Mouse (Mus musculus): Measurements from ENCODE around the gene Krtap1-5. TPM values are rescaled to one million over a fixed set of nuclear protein-coding genes. Genes with fewer than 3 reads are reported as not detected.

Gene Krtap1-5
- not detected for total RNA-seq (2023)

DNA sequence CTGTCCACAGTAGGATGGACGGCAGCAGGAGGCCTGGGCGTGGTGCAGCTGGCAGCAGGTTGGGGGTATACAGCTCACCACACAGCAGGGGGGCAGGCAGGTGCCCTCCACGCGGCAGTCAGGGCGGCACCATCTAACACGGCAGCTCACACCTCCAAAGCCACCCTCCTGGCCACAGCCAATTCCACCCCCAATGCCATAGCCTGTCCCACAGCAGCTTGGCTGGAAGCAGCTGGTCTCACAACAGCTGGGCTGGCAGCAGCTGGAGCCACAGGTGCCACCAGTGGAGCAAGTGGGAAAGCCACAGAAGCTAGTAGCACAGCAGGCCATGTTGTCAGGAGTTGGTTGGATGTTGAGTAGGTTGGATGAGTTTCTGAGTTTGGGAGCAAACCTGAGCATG, at the start of gene Krtap1-5:
Krtap1-5 (minus strand) TSS at position 381 of the 400 bp plus-strand sequence.

DNA sequence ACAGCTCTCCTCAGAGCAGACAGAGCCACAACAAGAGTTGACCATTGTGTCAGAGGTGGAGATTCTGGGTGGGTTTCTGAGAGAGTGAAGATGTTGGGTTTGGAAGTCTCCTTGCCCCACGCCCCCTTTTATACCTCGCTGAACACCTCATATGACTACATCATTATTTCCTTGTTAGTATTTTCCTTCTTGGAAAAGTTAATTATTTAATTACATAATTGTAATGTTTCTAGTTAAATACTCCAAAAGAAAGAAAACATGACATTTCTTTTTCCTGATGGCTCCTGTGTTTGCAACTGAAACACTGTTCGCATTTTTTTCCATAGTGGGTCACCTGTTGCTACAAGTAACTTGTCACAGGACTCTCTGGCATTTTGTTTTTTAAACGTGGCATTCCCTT, 47.3 kb upstream of the Krtap1-5 start, which contains the start of gene Krtap4-1:
Krtap4-1 (minus strand) TSS at position 101 of the 400 bp plus-strand sequence.

DNA sequence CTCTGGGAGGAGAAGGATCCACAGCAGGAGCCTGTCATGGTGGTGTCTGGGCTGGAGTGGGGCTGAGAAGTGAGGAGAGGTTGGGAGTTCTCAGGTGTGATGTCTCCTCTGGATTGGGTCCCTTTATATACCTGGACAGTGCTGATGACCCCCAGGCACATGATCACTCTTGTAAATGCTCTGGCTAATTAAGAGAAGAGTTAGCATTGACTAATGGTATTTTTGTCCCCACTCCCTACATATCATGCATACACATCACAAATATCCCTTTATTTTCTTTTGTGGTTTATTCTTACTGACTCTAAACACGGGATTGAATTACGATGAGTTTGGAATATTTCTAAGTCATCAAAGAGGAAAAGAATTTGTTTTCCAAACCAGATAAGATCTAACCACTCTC, 39.5 kb upstream of the Krtap1-5 start, which contains the start of gene Gm11562:
Gm11562 (minus strand) TSS at position 101 of the 400 bp plus-strand sequence.

DNA sequence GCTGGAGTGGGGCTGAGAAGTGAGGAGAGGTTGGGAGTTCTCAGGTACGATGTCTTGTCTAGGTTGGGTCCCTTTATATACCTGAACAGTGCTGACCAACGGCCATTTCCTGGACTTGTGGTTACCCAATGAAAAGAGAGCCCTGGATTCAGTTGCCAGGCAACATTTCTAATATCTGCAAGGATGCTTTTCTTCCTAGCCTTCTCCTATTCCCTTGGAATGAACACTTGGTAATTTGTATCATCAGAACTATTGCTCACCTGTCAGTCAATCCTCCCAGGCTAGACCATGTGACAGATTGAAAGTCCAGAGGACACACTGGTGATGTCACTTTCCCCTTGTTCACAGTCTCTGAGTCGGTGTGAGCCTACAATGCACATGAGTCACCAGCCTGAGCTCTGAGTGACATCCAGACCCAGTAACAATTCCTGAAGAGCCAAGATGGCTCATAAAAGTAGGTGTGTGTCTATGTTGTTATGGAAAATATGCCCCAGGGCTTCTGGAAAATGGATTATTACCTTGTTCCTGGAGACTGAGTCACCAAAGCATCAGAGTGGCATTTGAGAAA, 34.1 kb upstream of the Krtap1-5 start, which contains the start of gene Krtap2-4:
Krtap2-4 (minus strand) TSS at position 51 of the 568 bp plus-strand sequence.

DNA sequence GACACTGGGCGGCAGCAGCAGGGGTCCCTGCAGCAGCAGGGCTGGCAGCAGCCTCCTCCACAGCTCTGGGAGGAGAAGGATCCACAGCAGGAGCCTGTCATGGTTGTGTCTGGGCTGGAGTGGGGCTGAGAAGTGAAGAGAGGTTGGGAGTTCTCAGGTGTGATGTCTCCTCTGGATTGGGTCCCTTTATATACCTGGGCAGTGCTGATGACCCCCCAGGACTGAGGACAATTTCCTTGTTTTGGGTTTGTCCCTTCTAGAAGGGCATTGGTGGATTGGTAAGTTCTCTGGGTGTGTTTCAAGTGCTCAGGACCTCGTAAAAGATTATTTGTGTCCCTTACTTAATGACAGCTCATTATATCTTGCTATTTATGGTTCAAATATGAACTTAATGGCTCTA, 29.3 kb upstream of the Krtap1-5 start, which contains the start of gene Gm11937:
Gm11937 (minus strand) TSS at position 101 of the 400 bp plus-strand sequence.

DNA sequence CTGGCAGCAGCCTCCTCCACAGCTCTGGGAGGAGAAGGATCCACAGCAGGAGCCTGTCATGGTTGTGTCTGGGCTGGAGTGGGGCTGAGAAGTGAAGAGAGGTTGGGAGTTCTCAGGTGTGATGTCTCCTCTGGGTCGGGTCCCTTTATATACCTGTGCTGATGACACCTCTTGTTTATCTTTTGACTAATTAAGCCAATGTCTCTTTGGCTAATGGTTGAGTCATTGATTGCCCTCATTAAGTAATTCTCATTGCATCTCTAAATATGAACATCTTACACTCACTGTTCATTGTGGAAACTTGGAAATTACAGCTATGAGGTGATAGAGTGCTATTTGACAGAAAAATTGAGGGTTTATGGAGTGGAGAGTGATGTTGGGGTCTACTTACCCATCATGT, 22.4 kb upstream of the Krtap1-5 start, which contains the start of gene Gm11938:
Gm11938 (minus strand) TSS at position 101 of the 400 bp plus-strand sequence.

GRCm38 (mm10) chr11:99597742-99598141, 16.9 kb upstream of the Krtap1-5 start, which contains the start of gene Krtap9-3:
Gene Krtap9-3, minus strand, starts transcription at chr11:99598105.

DNA sequence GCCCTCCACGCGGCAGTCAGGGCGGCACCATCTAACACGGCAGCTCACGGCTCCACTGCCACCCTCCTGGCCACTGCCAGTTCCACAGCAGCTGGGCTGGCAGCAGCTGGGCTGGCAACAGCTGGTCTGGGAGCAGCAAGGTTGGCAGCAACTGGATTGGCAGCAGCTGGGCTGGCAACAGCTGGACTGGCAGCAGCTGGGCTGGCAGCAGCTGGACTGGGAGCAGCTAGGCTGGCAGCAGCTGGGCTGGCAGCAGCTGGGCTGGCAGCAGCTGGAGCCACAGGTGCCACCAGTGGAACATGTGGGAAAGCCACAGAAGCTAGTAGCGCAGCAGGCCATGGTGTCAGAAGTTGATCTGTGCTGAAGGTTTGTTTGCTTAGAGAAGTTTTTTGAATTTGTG, 10.2 kb upstream of the Krtap1-5 start, which contains the start of gene Krtap1-3:
Krtap1-3 (minus strand) TSS at position 359 of the 400 bp plus-strand sequence.

DNA sequence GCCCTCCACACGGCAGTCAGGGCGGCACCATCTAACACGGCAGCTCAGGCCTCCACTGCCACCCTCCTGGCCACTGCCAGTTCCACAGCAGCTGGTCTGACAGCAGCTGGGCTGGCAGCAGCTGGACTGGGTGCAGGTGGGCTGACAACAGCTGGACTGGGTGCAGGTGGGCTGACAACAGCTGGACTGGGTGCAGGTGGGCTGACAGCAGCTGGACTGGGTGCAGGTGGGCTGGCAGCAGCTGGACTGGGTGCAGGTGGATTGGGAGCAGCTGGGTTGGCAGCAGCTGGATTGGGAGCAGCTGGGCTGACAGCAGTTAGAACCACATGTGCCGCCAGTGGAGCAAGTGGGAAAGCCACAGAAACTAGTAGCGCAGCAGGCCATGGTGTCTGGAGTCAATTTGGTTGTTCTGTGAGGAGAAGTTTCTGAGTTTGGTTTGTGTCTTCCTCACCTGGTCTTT, 2.5 kb upstream of the Krtap1-5 start, which contains the start of gene Krtap1-4:
Krtap1-4 (minus strand) TSS at position 410 of the 460 bp plus-strand sequence.

DNA sequence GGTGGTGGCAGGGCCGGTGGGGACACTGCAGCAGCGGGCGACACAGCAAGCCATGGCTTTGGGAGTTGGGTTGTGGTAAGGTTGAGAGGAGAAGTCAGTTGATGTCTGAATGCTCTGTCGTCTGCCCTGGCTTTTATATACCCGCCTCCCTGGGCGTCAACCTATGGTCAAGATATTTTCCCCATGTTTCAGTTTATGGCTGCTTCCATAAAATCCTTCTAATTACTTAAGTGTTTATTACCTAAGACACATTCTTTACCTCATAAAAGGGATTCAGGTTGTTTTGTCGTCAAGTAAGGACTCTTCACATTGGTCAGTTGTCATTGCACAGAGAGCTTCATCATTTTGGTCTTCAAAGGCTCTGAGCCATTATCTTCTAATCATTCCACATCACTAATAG, 14.3 kb downstream of the Krtap1-5 start, which contains the start of gene Krtap3-1:
Krtap3-1 (minus strand) TSS at position 101 of the 400 bp plus-strand sequence.

DNA sequence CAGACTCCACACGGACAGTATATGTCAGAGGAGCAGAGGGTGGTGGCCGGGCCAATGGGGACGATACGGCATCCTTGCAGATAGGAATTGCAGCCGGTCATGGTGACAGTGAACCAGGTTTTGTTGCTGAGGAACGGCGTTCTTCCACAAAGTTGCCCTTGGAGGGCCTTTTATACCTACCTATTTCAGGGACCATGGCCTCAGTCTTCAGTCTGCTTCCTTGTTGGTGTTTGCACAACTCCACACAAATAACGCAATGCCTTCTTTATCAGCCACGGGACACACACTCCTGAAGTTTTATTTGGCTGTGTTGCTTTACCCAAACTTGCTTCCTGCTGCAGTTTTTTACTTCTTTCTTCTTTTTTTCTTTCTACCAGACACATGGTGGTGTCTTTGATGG, 21.4 kb downstream of the Krtap1-5 start, which contains the start of gene Gm11939:
Gm11939 (minus strand) TSS at position 101 of the 400 bp plus-strand sequence.

GRCm38 (mm10) chr11:99556753-99557152, 24.1 kb downstream of the Krtap1-5 start, which contains the start of gene Krtap3-2:
Gene Krtap3-2, minus strand, starts transcription at chr11:99556853.

DNA sequence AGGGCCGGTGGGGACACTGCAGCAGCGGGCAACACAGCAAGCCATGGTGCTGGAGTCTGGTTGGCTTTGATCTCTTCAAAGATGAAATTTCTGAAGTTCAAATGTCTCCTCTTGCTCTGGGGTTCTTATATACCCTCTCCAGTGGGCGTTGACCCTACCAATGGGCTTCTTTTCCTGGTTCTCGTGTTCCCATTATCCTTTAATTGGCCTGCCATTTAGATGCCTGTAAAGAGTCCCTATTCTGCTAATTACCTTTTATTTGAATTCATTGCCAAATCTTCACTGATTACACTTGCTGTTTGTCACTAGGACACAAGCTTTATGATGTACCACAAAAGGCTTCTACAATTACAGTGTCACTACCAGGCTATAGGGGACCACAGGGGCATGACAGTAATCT, 30.1 kb downstream of the Krtap1-5 start, which contains the start of gene Krtap3-3:
Krtap3-3 (minus strand) TSS at position 101 of the 400 bp plus-strand sequence.

Other genes starting within 250 kb of the Krtap1-5 start
- gene Krt26, start 243.1 kb downstream of the Krtap1-5 start, total RNA-seq (2023): not detected
- not detected for gene Krt27, start 229.9 kb downstream of the Krtap1-5 start, total RNA-seq (2023)
- gene Krt28, start 206.1 kb downstream of the Krtap1-5 start, total RNA-seq (2023): not detected
- 1 to 10 TPM; 1.5 to 3.2 TPM for gene Krt10, start 191.7 kb downstream of the Krtap1-5 start, total RNA-seq (2023)
- gene Krt12, start 158.8 kb downstream of the Krtap1-5 start, total RNA-seq (2023): not detected
- not detected for gene Krt20, start 142.9 kb downstream of the Krtap1-5 start, total RNA-seq (2023)
- not detected for gene Krt23, start 87.9 kb downstream of the Krtap1-5 start, total RNA-seq (2023)
- gene Krt39, start 59.7 kb downstream of the Krtap1-5 start, total RNA-seq (2023): not detected
- gene Krt40, start 37.9 kb downstream of the Krtap1-5 start, total RNA-seq (2023): not detected
- gene Krtap3-3, start 30.2 kb downstream of the Krtap1-5 start, total RNA-seq (2023): not detected
- gene Krtap3-2, start 24.2 kb downstream of the Krtap1-5 start, total RNA-seq (2023): not detected
- not detected for gene Gm11939, start 21.6 kb downstream of the Krtap1-5 start, total RNA-seq (2023)
- gene Krtap3-1, start 14.4 kb downstream of the Krtap1-5 start, total RNA-seq (2023): not detected
- not detected for gene Krtap1-4, start 2.6 kb upstream of the Krtap1-5 start, total RNA-seq (2023)
- not detected for gene Krtap1-3, start 10.3 kb upstream of the Krtap1-5 start, total RNA-seq (2023)
- not detected for gene Krtap9-3, start 17.1 kb upstream of the Krtap1-5 start, total RNA-seq (2023)
- gene Gm11938, start 22.3 kb upstream of the Krtap1-5 start, total RNA-seq (2023): not detected
- gene Gm11937, start 29.2 kb upstream of the Krtap1-5 start, total RNA-seq (2023): not detected
- gene Krtap2-4, start 33.8 kb upstream of the Krtap1-5 start, total RNA-seq (2023): not detected
- gene Gm11562, start 39.4 kb upstream of the Krtap1-5 start, total RNA-seq (2023): not detected
- not detected for gene Krtap4-1, start 47.2 kb upstream of the Krtap1-5 start, total RNA-seq (2023)
- not detected for gene Krtap4-2, start 54.1 kb upstream of the Krtap1-5 start, total RNA-seq (2023)
- gene Krtap4-7, start 63.1 kb upstream of the Krtap1-5 start, total RNA-seq (2023): not detected
- not detected for gene Gm11555, start 69.2 kb upstream of the Krtap1-5 start, total RNA-seq (2023)
- gene Gm11563, start 77.9 kb upstream of the Krtap1-5 start, total RNA-seq (2023): not detected
- gene Krtap4-6, start 84.9 kb upstream of the Krtap1-5 start, total RNA-seq (2023): not detected
- gene Gm14190, start 109.7 kb upstream of the Krtap1-5 start, total RNA-seq (2023): not detected
- gene Gm14180, start 153.3 kb upstream of the Krtap1-5 start, total RNA-seq (2023): not detected
- not detected for gene Gm11595, start 191.9 kb upstream of the Krtap1-5 start, total RNA-seq (2023)
- not detected for gene Krtap4-8, start 199.7 kb upstream of the Krtap1-5 start, total RNA-seq (2023)
- not detected for gene Krtap4-9, start 204.2 kb upstream of the Krtap1-5 start, total RNA-seq (2023)
- not detected for gene Gm11596, start 212.5 kb upstream of the Krtap1-5 start, total RNA-seq (2023)
- not detected for gene Gm11569, start 217.9 kb upstream of the Krtap1-5 start, total RNA-seq (2023)
- not detected for gene Gm11554, start 223.4 kb upstream of the Krtap1-5 start, total RNA-seq (2023)
- gene Krtap4-13, start 228.9 kb upstream of the Krtap1-5 start, total RNA-seq (2023): not detected
- gene Gm11564, start 234.7 kb upstream of the Krtap1-5 start, total RNA-seq (2023): not detected